Mouse (Mus musculus): ENCODE measurements at regions not wholly inside any gene's neighbourhood (a gene's known extent, or its start where the extent isn't known, plus 50 kb on each side); places are given as distances from the start of the nearest gene placed in this dataset.

DNA sequence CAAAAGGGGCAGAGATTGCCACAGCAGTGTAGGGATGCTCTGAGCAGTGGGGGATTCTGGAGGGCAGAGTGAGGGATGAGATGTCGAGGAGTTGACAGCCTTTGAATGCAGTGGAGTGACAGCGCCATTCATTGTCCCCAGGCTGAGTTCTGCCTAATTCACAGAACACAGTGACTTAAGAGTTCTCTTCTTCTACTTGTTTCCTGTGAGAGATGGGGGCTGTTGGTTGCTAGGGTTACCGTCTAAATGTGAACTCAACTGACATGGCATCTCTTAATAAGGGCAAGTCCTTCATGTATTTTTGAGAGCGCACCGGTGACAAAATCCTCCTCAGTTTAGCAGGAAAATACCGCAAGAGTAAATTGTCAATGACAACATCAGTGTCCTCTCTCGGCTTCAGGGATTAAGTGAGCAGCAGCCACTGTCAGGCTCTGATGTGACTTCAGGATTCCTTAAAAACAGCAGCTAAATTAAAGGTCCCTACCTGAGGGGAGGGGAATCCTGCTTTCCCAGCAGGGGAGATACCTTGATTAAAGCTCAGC lies 351.4 kb downstream of the Phf14 start:
- TF ChIP-seq CTCF (IDR thresholded peaks at IDR 0.05; ENCODE audit: control insufficient read depth, insufficient read depth, low read length) = no peak
- no peak for TF ChIP-seq POLR2A (IDR thresholded peaks at IDR 0.05; ENCODE audit: borderline replicate concordance, control insufficient read depth, low read depth, low read length)
